Mouse (Mus musculus) monocyte, adult 2 months (primary cell): ENCODE data around the gene Cage1.

ENCODE experiments used
- DNase-seq, 2 experiments: peaks; one replicate each; pipeline ENCODE4 v3.0.0; 2022; ENCODE audit warnings: low spot score in 2 of 2, low read depth in 1 of 2

Gene Cage1

DNA sequence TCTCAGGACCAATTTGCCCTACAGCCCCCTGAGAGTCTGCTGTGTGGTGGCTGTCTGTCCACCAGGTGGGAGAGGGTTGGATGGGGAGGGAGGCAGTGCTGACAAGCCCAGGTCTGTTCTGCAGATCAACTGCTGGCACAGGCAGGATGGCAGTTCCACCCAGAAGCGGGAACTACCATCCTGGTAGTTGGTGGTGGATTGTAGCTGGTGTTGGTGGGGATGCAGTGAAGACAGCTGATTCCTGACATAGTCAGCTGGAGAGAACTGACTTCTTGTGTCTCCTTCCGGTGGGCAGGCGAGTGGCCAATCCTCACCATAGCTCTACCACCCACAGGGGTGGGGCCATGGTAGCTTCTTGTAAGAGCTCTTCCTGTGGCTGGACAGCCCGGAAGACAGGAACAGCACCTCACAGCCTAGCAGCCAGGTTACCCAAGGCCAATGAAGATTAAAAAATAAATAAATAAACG, 26.4 kb downstream of the Cage1 start:
- DNase-seq: peak in 1 of 2 experiments; percentile 5

DNA sequence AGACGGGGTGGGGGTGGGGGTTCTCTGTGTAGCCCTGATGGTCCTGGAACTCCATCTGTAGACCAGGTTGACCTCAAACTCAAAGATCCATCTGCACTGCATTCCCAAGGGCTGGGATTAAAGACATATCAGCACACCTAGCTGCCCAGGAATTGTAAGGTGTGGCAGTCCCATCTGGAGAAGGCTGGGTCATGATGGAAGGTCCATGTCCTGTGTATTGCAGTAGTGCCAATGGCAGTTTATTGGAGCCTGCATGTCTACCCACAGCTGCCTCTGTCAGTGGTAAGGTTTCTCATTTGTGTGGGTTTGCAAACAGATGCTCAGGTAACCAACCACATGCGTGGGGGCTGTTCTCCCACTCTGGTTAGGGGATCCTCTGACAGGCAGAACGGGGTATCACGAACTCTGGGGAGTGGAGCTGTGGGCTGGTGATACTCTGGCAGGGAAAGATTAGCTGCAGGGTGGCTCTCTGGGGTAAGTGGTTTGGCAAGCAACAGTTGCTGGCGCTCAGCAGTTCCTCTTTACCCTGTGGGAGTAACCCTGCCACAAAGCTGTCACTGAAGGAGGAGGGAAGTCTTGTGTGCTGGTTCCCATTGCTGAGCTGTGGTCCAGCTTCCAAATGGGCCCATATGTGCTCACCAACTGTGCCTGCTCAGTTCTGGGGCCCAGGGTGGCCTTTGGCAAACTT, 27.0 kb downstream of the Cage1 start:
- DNase-seq: peak; percentile 49 to 55

DNA sequence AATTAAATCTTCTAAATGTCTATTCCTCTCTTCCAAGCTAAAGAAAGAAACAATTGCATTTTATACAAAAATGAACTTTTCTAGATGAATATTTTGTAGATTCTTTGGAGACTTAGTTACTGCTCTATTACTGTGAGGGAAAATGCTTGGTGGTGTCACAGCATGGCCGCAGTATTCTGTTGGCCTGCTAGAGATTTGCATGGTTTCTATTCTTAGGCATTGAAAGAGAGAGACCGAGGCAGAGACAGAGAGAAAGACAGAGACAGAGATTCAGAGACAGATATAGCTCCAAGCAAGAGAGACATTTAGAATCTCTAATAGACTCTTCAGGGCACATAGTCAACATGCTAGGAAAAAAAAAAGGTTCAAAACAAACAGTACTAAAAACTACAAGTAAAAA, 28.9 kb downstream of the Cage1 start:
- DNase-seq: no peak

DNA sequence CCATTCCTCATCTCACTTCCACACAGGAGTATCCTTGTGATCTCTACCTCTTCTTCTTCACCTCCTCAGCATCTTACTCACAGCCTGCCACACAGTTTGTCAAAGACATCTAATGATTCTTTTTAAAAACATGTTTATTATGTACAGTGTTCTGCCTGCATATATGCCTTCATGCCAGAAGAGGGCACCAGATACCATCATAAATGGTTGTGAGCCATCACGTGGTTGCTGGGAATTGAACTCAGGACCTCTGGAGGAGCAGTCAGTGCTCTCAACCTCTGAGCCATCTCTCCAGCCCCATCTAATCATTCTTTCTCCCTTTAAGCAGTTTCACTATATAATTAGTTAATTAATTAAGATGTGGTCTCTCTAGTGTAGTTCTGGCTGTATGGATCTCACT, 34.4 kb downstream of the Cage1 start:
- DNase-seq: no peak

DNA sequence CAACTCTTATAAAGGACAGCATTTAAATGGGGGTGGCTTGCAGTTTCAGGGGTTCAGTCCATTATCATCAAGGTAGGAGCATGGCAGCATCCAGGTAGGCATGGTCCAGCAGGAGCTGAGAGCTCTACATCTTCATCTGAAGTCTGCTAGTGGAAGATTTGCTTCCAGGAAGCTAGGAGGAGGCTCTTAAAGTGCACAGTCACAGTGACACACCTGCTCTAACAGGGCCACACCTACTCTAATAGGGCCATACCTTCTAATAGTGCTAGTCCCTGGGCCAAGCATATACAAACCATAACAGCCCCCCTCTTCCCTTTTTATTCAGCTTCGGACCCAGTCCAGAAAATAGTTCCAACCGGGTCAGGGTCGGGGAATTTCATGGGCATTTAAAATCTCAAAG, 37.2 kb downstream of the Cage1 start:
- no peak for DNase-seq

DNA sequence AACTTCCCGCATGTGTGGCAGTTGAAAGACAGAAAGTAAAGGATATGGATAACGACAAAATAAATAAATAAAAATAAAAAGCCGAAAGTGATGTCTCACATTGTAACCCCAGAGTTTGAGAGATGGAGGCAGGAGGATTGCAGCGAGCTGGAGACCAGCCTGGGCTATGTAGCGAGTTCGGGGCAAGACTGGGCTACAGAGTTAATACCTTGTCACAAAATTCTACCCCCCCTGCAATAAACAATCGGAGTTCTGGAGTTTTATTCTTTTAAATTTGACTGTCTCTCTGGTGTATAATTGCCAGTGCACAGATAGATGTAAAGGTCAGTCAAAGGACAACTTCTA, 42.5 kb downstream of the Cage1 start:
- DNase-seq: no peak

DNA sequence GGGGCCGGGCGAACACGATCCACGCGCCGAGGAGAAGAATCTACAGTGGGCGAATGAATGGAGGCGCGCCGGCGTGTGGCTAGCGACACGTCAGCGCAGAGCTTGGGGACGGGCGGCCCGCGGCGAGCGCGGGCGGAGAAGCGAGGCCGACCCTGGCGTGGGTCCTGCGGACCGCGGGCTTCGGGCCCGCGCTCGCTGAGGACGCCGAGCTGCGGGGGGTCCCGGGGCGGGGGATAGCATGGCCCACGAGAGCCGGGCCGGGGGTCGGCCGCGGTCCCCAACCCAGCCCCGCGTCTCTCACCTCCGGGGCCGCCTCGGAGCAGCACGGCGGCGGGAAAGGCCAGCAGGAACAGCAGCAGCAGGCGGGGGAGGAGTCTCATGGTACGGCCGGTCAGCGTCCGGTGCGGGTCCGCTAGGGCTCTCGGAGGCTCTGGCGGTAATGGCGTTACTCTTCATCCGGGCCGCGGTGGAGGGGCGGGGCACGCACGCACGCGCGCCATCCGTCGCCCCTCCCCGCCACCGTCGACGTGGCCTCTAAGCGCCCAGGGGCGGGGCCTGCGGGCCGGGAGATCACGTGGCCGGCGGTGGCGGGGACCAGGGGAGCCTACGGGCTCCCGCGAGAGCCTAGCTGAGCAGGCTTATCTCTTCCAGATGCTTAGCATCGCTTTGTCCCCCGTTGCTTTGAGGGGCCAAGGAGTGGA, 43.0 kb downstream of the Cage1 start, which contains the start of gene Ssr1:
TSS of gene Ssr1 (minus strand) at position 514 of the 701 bp plus-strand sequence.
- peak; percentile 83 to 89 for DNase-seq

DNA sequence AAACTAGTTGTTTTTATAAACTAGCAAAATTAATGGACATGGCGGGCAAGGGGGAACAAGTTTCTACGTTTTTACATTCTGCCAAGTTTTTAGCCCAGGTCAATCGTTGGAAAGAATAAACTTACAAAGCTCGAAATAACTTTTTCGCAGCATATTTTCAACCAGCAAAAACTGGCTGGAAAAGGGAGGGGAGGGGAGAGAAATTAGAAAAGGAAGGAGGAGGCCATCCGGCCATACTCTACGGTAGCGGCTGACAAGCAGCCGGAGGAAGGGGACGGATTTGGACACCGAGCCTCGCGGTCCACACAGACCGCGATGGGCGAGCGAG, 43.5 kb downstream of the Cage1 start:
- DNase-seq: no peak

DNA sequence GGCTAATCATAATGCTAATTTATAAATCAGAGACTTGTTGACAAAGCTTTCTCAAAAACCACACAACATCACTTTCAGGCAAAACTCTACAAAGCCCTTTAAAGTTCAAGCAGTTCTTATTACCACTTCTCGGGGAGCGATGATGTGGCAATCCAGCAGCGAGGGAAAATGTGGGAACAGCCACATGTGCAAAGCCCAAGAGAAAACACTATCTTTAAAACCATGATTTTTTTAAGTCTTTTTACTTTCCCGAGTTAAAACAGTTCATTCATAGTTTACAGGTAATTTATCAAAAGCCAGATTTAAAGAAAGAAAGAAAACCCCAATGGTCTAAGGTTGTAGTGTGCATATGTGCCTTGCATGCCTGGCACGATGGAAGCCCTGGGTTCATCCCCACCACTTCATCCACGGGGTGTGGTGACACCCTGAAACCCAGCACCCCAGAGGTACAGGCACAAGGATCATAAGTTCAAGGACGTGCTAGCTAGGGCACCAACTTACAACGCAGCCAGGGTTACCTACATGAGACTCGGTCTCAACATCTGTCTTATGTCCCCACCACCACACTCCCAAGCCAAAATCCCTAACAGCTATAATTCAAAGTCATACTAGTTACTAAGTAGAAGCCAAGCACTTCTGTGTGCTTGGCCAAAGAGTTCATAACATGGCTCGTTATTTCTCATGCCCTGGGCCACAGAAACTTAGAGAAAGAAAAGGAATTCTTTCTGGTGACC, 44.1 kb downstream of the Cage1 start:
- DNase-seq: no peak

DNA sequence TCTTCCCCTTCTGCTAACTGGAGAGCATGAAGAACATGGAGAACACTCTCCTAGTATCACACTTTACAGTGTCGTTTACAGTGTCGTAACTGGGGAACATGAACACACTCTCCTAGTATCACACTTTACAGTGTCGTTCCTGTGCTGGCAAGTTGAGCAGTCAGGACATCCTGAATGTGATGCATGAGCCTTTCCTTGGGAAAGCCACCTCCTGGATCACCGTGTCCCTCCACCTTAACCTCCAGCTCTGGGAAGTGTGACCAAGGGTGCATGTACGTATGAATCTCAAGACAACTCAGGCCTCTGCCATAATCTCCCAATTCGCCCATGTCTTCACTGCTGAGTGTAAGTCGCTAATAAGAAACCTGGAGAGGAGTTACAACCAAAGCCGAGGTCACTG, 47.2 kb downstream of the Cage1 start:
- no peak for DNase-seq

DNA sequence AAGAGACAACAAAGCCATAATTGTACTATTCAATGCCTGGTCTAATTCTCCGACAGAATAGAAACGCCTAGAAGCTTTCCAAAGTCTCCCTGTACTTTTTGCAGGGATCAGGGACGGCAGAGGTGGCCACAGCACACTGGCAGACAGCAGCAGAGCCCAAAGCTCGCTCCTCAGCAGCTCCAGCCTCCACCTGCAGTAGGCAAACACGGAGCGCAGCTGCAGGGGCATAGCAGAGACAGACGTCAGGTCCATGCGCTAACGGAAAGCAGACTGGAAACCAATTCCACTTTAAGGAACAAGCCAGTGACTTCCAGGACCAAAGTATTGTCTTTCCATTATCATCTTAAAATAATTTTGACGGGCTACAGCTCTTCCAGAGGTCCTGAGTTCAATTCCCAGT, 50.7 kb downstream of the Cage1 start:
- DNase-seq: no peak

DNA sequence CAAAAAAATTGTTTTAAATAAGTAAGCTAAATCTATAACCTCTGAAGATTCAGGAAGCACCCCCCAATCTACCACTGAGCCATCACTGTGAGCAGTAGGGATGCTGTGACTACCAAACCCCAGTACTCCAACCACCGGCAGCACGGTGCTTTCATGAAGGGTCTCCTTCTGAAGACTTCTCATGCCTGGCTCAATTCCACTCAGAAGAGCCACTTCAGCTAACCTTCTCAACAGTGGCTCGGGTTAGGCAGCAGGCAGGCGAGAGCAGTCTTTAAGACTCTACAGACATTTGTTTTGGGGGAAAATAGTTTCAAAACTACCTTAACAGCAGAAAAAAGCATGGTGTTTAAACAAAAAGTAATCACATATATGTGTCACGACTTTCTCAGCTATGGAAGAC, 55.8 kb downstream of the Cage1 start:
- no peak for DNase-seq

DNA sequence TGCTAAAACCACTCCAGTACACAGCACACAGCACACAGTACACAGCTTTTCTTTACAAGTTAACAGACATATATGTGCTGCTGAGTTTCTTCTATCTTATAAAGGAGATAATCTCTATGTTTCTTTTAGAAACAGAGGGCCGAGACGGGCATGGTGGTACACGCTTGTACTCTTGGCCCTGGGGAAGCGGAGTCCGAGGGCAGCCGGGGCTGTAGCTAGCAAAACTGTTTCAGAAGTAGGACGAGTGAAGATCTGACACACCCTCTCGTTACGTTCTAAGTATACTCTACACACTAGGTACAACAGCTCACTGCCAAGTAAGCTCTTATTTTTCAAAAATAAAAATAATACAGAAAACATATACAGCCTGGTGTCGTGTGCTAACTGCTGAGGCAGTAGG, 56.5 kb downstream of the Cage1 start:
- no peak for DNase-seq

DNA sequence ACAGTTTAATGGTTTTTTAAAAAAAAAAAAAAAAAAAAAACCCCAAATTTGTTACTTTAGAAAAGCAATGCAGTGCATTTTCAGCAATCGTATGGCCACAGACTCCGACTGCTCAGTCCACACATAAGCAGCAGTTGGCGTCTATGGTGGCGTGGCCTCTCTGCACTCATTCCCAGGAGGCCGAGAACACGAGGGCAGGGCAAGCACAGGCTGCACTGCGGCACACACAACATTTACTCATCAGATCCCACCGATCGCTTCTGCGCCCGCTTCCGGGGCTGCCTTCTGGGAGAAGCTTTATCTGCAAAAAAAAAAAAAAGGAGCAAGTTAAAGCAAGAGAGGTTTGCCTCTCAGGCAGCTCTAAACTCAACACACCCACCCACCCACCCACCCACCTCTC, 57.4 kb downstream of the Cage1 start:
- DNase-seq: no peak

DNA sequence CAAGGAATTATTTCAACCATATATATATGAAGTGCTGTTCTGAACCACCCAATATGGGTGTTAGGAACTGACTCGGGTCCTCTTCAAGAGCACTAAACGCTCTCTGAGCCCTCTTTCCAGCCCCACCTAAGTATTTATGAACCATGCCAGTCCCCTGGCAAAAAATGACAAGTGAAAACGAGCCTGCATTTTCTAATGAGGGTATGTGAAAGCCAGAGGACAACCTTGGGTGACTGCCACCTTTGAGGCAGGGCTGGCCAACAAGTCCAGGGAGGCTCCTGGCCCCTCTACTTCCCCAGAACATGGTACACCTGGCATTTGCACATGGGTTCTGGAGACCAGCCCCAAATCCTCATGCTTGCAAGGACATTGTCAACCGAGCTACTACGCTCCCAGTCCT, 62.1 kb downstream of the Cage1 start:
- DNase-seq: no peak

DNA sequence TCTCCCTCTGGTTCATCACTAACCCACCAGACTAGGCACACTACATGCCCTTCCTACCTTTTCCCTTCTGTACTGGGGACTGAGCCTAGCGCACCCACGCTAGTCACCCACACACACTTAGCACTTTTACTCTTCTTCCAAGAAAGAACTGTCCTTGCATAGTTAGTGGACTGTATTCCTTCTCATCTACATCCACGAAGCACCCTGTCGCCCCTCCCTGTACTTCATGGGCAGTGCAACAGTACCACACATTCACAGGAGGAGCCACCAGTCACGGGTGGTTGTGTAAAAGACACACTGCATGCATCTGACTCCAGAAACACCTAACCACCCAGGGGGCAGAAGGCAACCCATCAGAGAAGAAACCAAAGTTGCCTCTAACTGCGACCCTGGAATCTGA, 62.8 kb downstream of the Cage1 start:
- DNase-seq: no peak

DNA sequence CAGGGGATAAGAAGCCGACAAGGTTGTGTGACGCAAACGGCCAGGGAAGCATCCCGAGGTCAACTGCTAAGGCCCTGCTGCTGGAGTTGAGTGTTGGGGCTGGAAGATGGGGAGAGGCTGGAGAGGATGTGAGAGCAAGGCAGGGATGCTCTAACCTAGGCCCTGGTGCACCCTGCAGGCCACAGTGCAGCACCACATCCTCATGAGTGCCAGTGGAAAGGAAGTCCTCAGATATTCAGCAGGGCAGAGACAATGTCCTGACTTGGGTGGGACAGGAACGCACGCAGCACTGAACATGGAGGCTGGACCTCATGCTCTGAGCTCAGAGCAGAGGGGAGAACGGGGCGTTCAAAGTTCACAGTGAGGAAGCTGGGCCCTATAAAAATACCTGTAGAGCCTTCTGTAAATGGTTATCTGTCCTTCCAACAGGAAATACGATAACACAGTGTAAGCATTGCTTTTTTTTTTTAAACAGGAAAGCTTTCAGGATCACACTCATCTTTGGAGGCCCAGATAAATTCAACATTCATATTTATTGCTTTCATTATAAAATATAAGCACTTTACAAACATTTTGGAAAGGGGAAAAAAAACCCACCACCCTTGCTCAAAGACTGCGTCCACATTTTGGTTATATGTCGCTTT, 65.9 kb downstream of the Cage1 start:
- DNase-seq: no peak

DNA sequence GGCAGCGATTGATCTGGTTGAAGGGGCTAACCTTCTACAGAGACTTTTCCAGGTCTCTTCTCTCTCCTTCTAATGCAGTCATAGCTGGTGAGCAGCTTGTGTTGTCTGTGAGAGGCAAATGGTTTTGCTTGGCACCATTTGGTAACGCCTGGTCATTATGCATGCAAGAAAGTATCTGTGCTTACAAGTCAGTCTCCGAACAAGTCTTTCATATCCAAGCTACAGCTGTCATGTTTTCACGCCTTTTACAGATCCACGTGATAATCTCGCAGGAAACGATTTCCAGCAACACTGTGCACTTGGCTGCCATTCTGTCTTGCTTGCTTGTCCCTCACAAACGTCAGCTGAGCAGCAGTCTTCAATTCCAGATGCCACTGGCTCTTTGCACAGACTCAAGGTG, 66.9 kb downstream of the Cage1 start:
- no peak for DNase-seq

DNA sequence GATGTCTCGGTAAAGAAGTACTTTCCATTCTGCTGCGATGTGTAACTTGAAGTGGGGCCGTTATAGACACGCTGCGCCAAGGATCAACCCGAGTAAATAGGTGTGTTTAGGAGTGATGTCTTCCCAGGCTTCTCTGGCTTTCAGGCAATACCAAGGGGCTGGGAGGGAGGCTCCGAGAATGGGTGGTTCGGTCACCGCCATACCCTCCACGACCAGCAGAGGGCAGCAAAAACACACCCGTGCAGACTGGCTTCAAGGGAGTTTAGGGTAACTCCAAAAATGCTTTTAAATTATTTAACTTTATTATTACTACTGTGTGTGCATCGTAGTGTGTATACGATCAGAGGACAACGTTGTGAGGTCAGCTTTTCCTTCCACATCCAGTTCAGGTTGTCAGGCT, 67.5 kb downstream of the Cage1 start:
- peak; percentile 58 to 74 for DNase-seq

DNA sequence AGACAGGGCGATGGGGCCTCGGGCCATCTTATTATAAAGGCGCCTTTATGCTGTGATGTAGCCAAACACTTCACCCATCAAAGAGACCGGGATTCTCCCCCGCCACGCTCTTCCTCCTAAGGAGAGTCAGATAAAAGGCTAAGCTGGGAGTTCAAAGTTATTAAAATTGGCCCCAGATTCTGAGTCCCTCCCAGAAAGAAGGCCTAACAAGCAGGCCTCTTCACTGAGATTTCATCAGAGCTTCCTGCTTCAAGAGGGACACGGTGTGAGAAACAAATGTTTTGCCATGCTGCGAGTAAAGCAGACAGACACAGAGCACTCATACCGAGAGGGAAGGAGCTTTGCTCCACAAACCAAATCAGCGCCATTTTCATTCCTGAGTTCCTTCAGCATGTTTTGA, 69.3 kb downstream of the Cage1 start:
- DNase-seq: no peak

DNA sequence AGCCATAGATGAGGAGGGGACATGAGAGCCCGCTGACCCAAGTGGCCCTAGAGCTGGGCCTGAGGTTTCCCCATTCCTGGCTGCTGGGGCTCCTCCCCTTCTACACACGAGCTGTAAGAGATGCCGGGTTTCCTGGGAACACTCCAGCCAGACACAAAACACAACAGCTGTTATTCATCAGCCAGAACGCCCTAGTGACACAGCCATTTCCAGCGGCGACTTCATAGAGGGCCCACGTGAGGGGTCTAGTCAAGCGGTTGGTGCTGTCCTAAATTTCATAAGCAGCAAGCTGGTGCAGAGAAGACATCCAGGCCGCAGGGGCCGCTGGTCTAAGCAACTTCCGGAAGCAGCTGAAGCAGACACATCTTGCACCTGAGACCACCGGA, 69.8 kb downstream of the Cage1 start:
- DNase-seq: no peak
